7 mouse cellular contexts compared by ENCODE assay signal in the genomic region with DNA sequence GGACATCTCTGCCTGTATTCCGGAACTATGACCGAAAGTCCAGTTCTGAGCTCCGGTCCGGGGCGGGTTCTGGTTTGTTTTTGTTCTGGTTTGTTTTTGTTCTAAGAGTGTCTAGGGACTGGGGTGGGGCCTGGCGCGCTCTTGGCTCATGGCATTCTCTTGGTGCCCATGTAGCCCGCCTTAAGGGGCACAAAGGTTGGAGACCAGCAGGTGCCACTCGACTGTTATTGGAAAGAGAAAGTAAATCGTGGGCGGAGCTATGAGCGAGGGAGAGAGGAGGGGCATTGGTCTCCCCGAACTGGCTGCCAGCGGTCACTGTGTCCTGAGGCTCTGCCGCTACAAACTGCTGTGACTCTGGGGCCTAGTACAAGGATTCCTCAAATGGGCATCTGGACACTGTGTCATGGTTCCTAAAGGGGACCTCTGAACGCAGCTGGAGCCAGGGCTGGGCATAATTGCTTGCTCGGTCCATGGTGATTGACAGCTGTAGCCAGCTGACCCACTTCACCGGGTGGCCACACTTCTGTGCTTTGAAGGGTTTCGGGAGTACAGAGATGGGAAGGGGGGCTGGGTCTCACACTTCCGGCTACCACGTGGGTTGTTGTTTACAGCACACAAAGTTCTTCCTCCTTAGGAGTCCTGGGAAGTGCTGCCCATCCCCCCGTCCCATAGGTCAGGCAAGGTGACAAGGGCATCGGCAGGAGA. TPM values are rescaled to one million over a fixed set of nuclear protein-coding genes. Genes with fewer than 3 reads are reported as not detected.
DNase-seq lines count a peak whose midpoint lies in the region; ATAC-seq and TF ChIP-seq lines count a peak whose summit lies in the region.

No protein-coding gene starts in this region.

- no peak for TF ChIP-seq EP300 in CH12.LX (IDR thresholded peaks at IDR 0.05; ENCODE audit: low read length)

- TF ChIP-seq RAD21 in CH12.LX (IDR thresholded peaks at IDR 0.05; ENCODE audit: low read depth, low read length): no peak

- dilution Hi-C loops in CH12.LX (cut with MboI; ENCODE audit: extremely low pct_ligation_motif_present, extremely low pct_unique_long_range_greater_than_20kb, low sequenced_read_pairs): no loop called here

- no peaks in the 10 kb centered on the region for H3K9me3 ChIP-seq in CH12.LX (replicated peaks; ENCODE audit: low read length)
- H3K9me3 ChIP-seq in embryonic facial prominence, embryonic 13.5 days: no peaks in the 10 kb centered on the region
- H3K9me3 ChIP-seq in heart, embryonic 13.5 days: no peaks in the 10 kb centered on the region
- H3K9me3 ChIP-seq in kidney, embryonic 15.5 days (replicated peaks): no peaks in the 10 kb centered on the region

- ATAC-seq in embryonic facial prominence, embryonic 13.5 days (ENCODE audit: insufficient number of reproducible peaks, insufficient read depth, low FRiP score, low TSS enrichment, low read depth): no peak
- peak; percentile 12 for ATAC-seq in heart, embryonic 13.5 days (ENCODE audit: extremely low read depth, insufficient number of reproducible peaks, low FRiP score, low TSS enrichment)
- peak; percentile 20 for ATAC-seq in kidney, embryonic 15.5 days (replicated peaks; ENCODE audit: low FRiP score)

- TF ChIP-seq CTCF in CH12.LX (conservative IDR thresholded peaks at IDR 0.05 in 1 of 2, IDR thresholded peaks at IDR 0.05 in 1 of 2; ENCODE audit: low read depth in 2 of 2, low read length in 2 of 2): no peak

- H3K27ac ChIP-seq in CH12.LX (ENCODE audit: insufficient read depth, low read depth): peak overlapping the region; percentile 66
- peak overlapping the region; percentile 28; the same call in 1 of the 2 replicates for H3K27ac ChIP-seq in embryonic facial prominence, embryonic 13.5 days
- peak overlapping the region; percentile 87 for H3K27ac ChIP-seq in heart, embryonic 13.5 days (replicated peaks)
- H3K27ac ChIP-seq in kidney, embryonic 15.5 days: peak overlapping the region; percentile 88

- peaks cover 38 to 57% of the 10 kb centered on the region in 2 experiments for H3K36me3 ChIP-seq in CH12.LX (replicated peaks in 1 of 2; ENCODE audit: control insufficient read depth in 1 of 2, insufficient read depth in 1 of 2, low read length in 1 of 2)
- H3K36me3 ChIP-seq in embryonic facial prominence, embryonic 13.5 days: peaks cover 20% of the 10 kb centered on the region
- H3K36me3 ChIP-seq in heart, embryonic 13.5 days: peaks cover 40% of the 10 kb centered on the region
- peaks cover 34% of the 10 kb centered on the region for H3K36me3 ChIP-seq in kidney, embryonic 15.5 days

- H3K4me1 ChIP-seq in CH12.LX (ENCODE audit: control insufficient read depth in 1 of 2, insufficient read depth in 2 of 2): peaks cover 11 to 29% of the 10 kb centered on the region in 2 experiments
- H3K4me1 ChIP-seq in embryonic facial prominence, embryonic 13.5 days: peaks cover 16% of the 10 kb centered on the region
- peaks cover 21% of the 10 kb centered on the region for H3K4me1 ChIP-seq in heart, embryonic 13.5 days
- H3K4me1 ChIP-seq in kidney, embryonic 15.5 days: peaks cover 43% of the 10 kb centered on the region

- TF ChIP-seq POLR2A in CH12.LX (IDR thresholded peaks at IDR 0.05; ENCODE audit: low read depth, low read length): no peak

- H3K4me3 ChIP-seq in CH12.LX (replicated peaks in 1 of 3; ENCODE audit: low read depth in 2 of 3, low read length in 2 of 3, poor library complexity in 1 of 3): peak overlapping the region; percentile 77 to 96 (median 83)
- peak overlapping the region; percentile 66 for H3K4me3 ChIP-seq in embryonic facial prominence, embryonic 13.5 days
- H3K4me3 ChIP-seq in heart, embryonic 13.5 days: peak overlapping the region; percentile 79
- peak overlapping the region; percentile 81 for H3K4me3 ChIP-seq in kidney, embryonic 15.5 days (replicated peaks)

- no peaks in the 10 kb centered on the region for H3K27me3 ChIP-seq in CH12.LX (replicated peaks)
- H3K27me3 ChIP-seq in embryonic facial prominence, embryonic 13.5 days: peaks cover 38% of the 10 kb centered on the region
- H3K27me3 ChIP-seq in heart, embryonic 13.5 days (replicated peaks): peaks cover 17% of the 10 kb centered on the region
- peaks cover 6% of the 10 kb centered on the region for H3K27me3 ChIP-seq in kidney, embryonic 15.5 days

- DNase-seq in CH12.LX (ENCODE audit: extremely low read depth) (no peak), adipocyte (ENCODE audit: low spot score) (peak; percentile 90)
- DNase-seq in lung, postnatal 25 days (ENCODE audit: low spot score): peak; percentile 91
- DNase-seq in right cerebral cortex, postnatal 4 days: peak; percentile 23

- 2% methylated on average over 23 of the region's 23 CpGs for WGBS in embryonic facial prominence, embryonic 13.5 days
- WGBS in heart, embryonic 13.5 days: 2% methylated on average over 23 of the region's 23 CpGs
- WGBS in kidney, embryonic 15.5 days: under 1% methylated on average over 23 of the region's 23 CpGs

- H3K9ac ChIP-seq in CH12.LX (ENCODE audit: insufficient read depth, low read depth): peak overlapping the region; percentile 41
- peak overlapping the region; percentile 76 for H3K9ac ChIP-seq in embryonic facial prominence, embryonic 13.5 days
- peak overlapping the region; percentile 87 for H3K9ac ChIP-seq in heart, embryonic 13.5 days
- H3K9ac ChIP-seq in kidney, embryonic 15.5 days: peak overlapping the region; percentile 70

- in situ Hi-C loops in CH12.LX (cut with MboI; ENCODE audit: low pct_ligation_motif_present, low pct_unique_long_range_greater_than_20kb, low sequenced_read_pairs): no loop called here

- peak overlapping the region; percentile 64 for H3K4me2 ChIP-seq in CH12.LX (ENCODE audit: insufficient read depth, low read depth, poor library complexity, severe bottlenecking)
- H3K4me2 ChIP-seq in embryonic facial prominence, embryonic 13.5 days: peak overlapping the region; percentile 98
- peak overlapping the region; percentile 90 for H3K4me2 ChIP-seq in heart, embryonic 13.5 days
- peak overlapping the region; percentile 95 for H3K4me2 ChIP-seq in kidney, embryonic 15.5 days

- no peaks in the 10 kb centered on the region for H3K79me2 ChIP-seq in CH12.LX (replicated peaks; ENCODE audit: control insufficient read depth, extremely low read depth, insufficient read depth, poor library complexity, severe bottlenecking)

TF ChIP-seq in CH12.LX, 34 proteins besides CTCF, POLR2A, EP300 and RAD21:
- TF ChIP-seq MXI1 (IDR thresholded peaks at IDR 0.05; ENCODE audit: low read depth, low read length) (peak; percentile 84; the same call in 1 of the 2 replicates), SIN3A (IDR thresholded peaks at IDR 0.05; ENCODE audit: low read length) (peak; percentile 80), ELF1 (IDR thresholded peaks at IDR 0.05; ENCODE audit: low read depth, low read length) (0 out of 2 replicates have a peak, but pooled peaks have one; percentile 16), CHD1 (IDR thresholded peaks at IDR 0.05; ENCODE audit: low read depth, low read length) (no peak), SMC3 (IDR thresholded peaks at IDR 0.05; ENCODE audit: low read depth, low read length) (no peak), ZMIZ1 (IDR thresholded peaks at IDR 0.05; ENCODE audit: low read depth, low read length) (0 out of 2 replicates have a peak, but pooled peaks have one; percentile 6), MAX (IDR thresholded peaks at IDR 0.05; ENCODE audit: low read length) (peak; percentile 87)

RNA-seq across cellular contexts. Expression of a gene that starts 0.8 kb away (rescaled TPM):
- total RNA-seq in CH12.LX (2012; rRNA removed): 8.9 and 11.7 TPM in 2 replicates
- total RNA-seq in CH12.LX (2014; rRNA removed): 1.5 and 2.8 TPM in 2 replicates
- 25.3 and 29.6 TPM in 2 replicates for polyA plus RNA-seq in CH12.LX (2012; ENCODE audit: insufficient read length, low read depth)
- 13.4 and 13.5 TPM in 2 replicates for polyA plus RNA-seq in embryonic facial prominence, embryonic 13.5 days (2015; fragmentation: Nextera tagmentation; extraction: Ambion mirVana)
- 42.6 and 45.7 TPM in 2 replicates for polyA plus RNA-seq in heart, embryonic 13.5 days (2015; fragmentation: Nextera tagmentation; extraction: Ambion mirVana)
- polyA plus RNA-seq in kidney, embryonic 15.5 days (2015; fragmentation: Nextera tagmentation; extraction: Ambion mirVana): 36.3 and 41.7 TPM in 2 replicates

RNA-seq across cellular contexts. Expression of a gene that starts 5.1 kb away (rescaled TPM):
- total RNA-seq in CH12.LX (2012; rRNA removed): not detected in 2 replicates
- not detected in 2 replicates for total RNA-seq in CH12.LX (2014; rRNA removed)
- polyA plus RNA-seq in CH12.LX (2012; ENCODE audit: insufficient read length, low read depth): not detected in 2 replicates
- polyA plus RNA-seq in embryonic facial prominence, embryonic 13.5 days (2015; fragmentation: Nextera tagmentation; extraction: Ambion mirVana): 11.5 and 12.7 TPM in 2 replicates
- 20.2 and 23.0 TPM in 2 replicates for polyA plus RNA-seq in heart, embryonic 13.5 days (2015; fragmentation: Nextera tagmentation; extraction: Ambion mirVana)
- 19.3 and 22.0 TPM in 2 replicates for polyA plus RNA-seq in kidney, embryonic 15.5 days (2015; fragmentation: Nextera tagmentation; extraction: Ambion mirVana)

RNA-seq across cellular contexts. Expression of a gene that starts 8.6 kb away (rescaled TPM):
- 3,147 and 3,416 TPM in 2 replicates for total RNA-seq in CH12.LX (2012; rRNA removed)
- total RNA-seq in CH12.LX (2014; rRNA removed): 791 and 892 TPM in 2 replicates
- polyA plus RNA-seq in CH12.LX (2012; ENCODE audit: insufficient read length, low read depth): 2,025 and 2,969 TPM in 2 replicates
- polyA plus RNA-seq in embryonic facial prominence, embryonic 13.5 days (2015; fragmentation: Nextera tagmentation; extraction: Ambion mirVana): 1,344 and 1,500 TPM in 2 replicates
- 871 and 874 TPM in 2 replicates for polyA plus RNA-seq in heart, embryonic 13.5 days (2015; fragmentation: Nextera tagmentation; extraction: Ambion mirVana)
- polyA plus RNA-seq in kidney, embryonic 15.5 days (2015; fragmentation: Nextera tagmentation; extraction: Ambion mirVana): 1,339 and 1,510 TPM in 2 replicates

RNA-seq across cellular contexts. Expression of a gene that starts 11.4 kb away (rescaled TPM):
- 14.9 and 15.0 TPM in 2 replicates for total RNA-seq in CH12.LX (2012; rRNA removed)
- total RNA-seq in CH12.LX (2014; rRNA removed): 10.1 and 10.6 TPM in 2 replicates
- 13.5 and 21.1 TPM in 2 replicates for polyA plus RNA-seq in CH12.LX (2012; ENCODE audit: insufficient read length, low read depth)
- 16.5 and 16.6 TPM in 2 replicates for polyA plus RNA-seq in embryonic facial prominence, embryonic 13.5 days (2015; fragmentation: Nextera tagmentation; extraction: Ambion mirVana)
- 28.5 and 31.4 TPM in 2 replicates for polyA plus RNA-seq in heart, embryonic 13.5 days (2015; fragmentation: Nextera tagmentation; extraction: Ambion mirVana)
- polyA plus RNA-seq in kidney, embryonic 15.5 days (2015; fragmentation: Nextera tagmentation; extraction: Ambion mirVana): 30.9 and 34.8 TPM in 2 replicates

RNA-seq across cellular contexts. Expression of a gene that starts 11.9 kb away (rescaled TPM):
- total RNA-seq in CH12.LX (2012; rRNA removed): 7.8 and 9.6 TPM in 2 replicates
- 5.1 and 5.8 TPM in 2 replicates for total RNA-seq in CH12.LX (2014; rRNA removed)
- polyA plus RNA-seq in CH12.LX (2012; ENCODE audit: insufficient read length, low read depth): 21.4 and 24.9 TPM in 2 replicates
- polyA plus RNA-seq in embryonic facial prominence, embryonic 13.5 days (2015; fragmentation: Nextera tagmentation; extraction: Ambion mirVana): 11.4 and 12.0 TPM in 2 replicates
- polyA plus RNA-seq in heart, embryonic 13.5 days (2015; fragmentation: Nextera tagmentation; extraction: Ambion mirVana): 8.1 and 9.4 TPM in 2 replicates
- polyA plus RNA-seq in kidney, embryonic 15.5 days (2015; fragmentation: Nextera tagmentation; extraction: Ambion mirVana): 10.5 and 12.6 TPM in 2 replicates

Comparison
In these comparisons a context has a peak if more than half of its experiments do, and no peak if none do; other contexts are left out.
1. H3K27ac ChIP-seq: peak in every context shown above with its lines; median percentile 88 in kidney, embryonic 15.5 days; 87 in heart, embryonic 13.5 days; 66 in CH12.LX; 28 in embryonic facial prominence, embryonic 13.5 days.
2. RNA of a gene that starts 5.1 kb away (polyA plus RNA-seq): 19.3 to 22.0 TPM in kidney, embryonic 15.5 days, 20.2 to 23.0 TPM in heart, embryonic 13.5 days and 11.5 to 12.7 TPM in embryonic facial prominence, embryonic 13.5 days; not detected in CH12.LX; every median in the first group is over 10 times any median in the second.
3. Peak in every context shown above with its lines, with median percentiles within 50 percentile points of each other: H3K4me2 ChIP-seq, H3K4me3 ChIP-seq and H3K9ac ChIP-seq.